Mouse (Mus musculus): ENCODE measurements at regions not wholly inside any gene's neighbourhood (a gene's known extent, or its start where the extent isn't known, plus 50 kb on each side); places are given as distances from the start of the nearest gene placed in this dataset.

GRCm38 (mm10) chr1:76378154-76378553 is 832.1 kb downstream of the Slc4a3 start:
- DNase-seq (ENCODE audit: low spot score) = no peak
- no peaks in the 10 kb centered on the region for H3K4me1 ChIP-seq
- no peak overlapping the region for H3K27ac ChIP-seq (replicated peaks)
- H3K4me3 ChIP-seq = no peak overlapping the region
- 80% methylated on average over 3 of the region's 3 CpGs for WGBS
- H3K9me3 ChIP-seq = no peaks in the 10 kb centered on the region
- H3K27me3 ChIP-seq (replicated peaks; ENCODE audit: low read depth, poor library complexity, severe bottlenecking) = no peaks in the 10 kb centered on the region
- H3K36me3 ChIP-seq (replicated peaks) = no peaks in the 10 kb centered on the region

- no peak overlapping the region for H3K4me3 ChIP-seq
- no peak for DNase-seq (ENCODE audit: low spot score)
- no peaks in the 10 kb centered on the region for H3K9me3 ChIP-seq
- H3K27ac ChIP-seq (replicated peaks) = no peak overlapping the region
- H3K36me3 ChIP-seq (replicated peaks) = no peaks in the 10 kb centered on the region
- H3K27me3 ChIP-seq (replicated peaks; ENCODE audit: low read depth, poor library complexity, severe bottlenecking) = no peaks in the 10 kb centered on the region
- 0 out of 2 replicates have a peak, but pooled peaks cover 5% of the 10 kb centered on the region for H3K4me1 ChIP-seq
- WGBS = 67% methylated on average over 6 of the region's 6 CpGs
These were observed 846.5 kb downstream of the Slc4a3 start for GRCm38 (mm10) chr1:76392536-76392935.

- Histone ChIP-seq H3K36me3 (replicated peaks) (no peaks in the 10 kb centered on the region), H3K27me3 (replicated peaks; ENCODE audit: low read depth, poor library complexity, severe bottlenecking) (no peaks in the 10 kb centered on the region), H3K9me3 (no peaks in the 10 kb centered on the region), H3K27ac (replicated peaks) (no peak overlapping the region), H3K4me1 (0 out of 2 replicates have a peak, but pooled peaks cover 5% of the 10 kb centered on the region), H3K4me3 (no peak overlapping the region)
- no peak for DNase-seq (ENCODE audit: low spot score)
- WGBS = 88% methylated on average over 8 of the region's 8 CpGs
These were observed 848.0 kb downstream of the Slc4a3 start for GRCm38 (mm10) chr1:76394038-76394437.

- Histone ChIP-seq H3K4me1 (no peaks in the 10 kb centered on the region), H3K27ac (replicated peaks) (no peak overlapping the region), H3K36me3 (replicated peaks) (no peaks in the 10 kb centered on the region), H3K27me3 (replicated peaks; ENCODE audit: low read depth, poor library complexity, severe bottlenecking) (no peaks in the 10 kb centered on the region), H3K9me3 (no peaks in the 10 kb centered on the region), H3K4me3 (no peak overlapping the region)
- DNase-seq (ENCODE audit: low spot score) = no peak
- WGBS = 70% methylated on average over 2 of the region's 2 CpGs
These were observed 856.8 kb downstream of the Slc4a3 start for GRCm38 (mm10) chr1:76402854-76403253.

GRCm38 (mm10) chr1:76404003-76404402 is 857.9 kb downstream of the Slc4a3 start:
- no peaks in the 10 kb centered on the region for H3K27me3 ChIP-seq (replicated peaks; ENCODE audit: low read depth, poor library complexity, severe bottlenecking)
- no peak overlapping the region for H3K27ac ChIP-seq (replicated peaks)
- H3K4me3 ChIP-seq = no peak overlapping the region
- DNase-seq (ENCODE audit: low spot score) = no peak
- no peaks in the 10 kb centered on the region for H3K36me3 ChIP-seq (replicated peaks)
- 74% methylated on average over 4 of the region's 4 CpGs for WGBS
- no peaks in the 10 kb centered on the region for H3K9me3 ChIP-seq
- H3K4me1 ChIP-seq = no peaks in the 10 kb centered on the region

GRCm38 (mm10) chr1:76410813-76411212 is 864.7 kb downstream of the Slc4a3 start:
- H3K27me3 ChIP-seq (replicated peaks; ENCODE audit: low read depth, poor library complexity, severe bottlenecking) = no peaks in the 10 kb centered on the region
- no peaks in the 10 kb centered on the region for H3K4me1 ChIP-seq
- no peak for DNase-seq (ENCODE audit: low spot score)
- no peak overlapping the region for H3K4me3 ChIP-seq
- H3K36me3 ChIP-seq (replicated peaks) = no peaks in the 10 kb centered on the region
- WGBS = 92% methylated on average over 4 of the region's 4 CpGs
- no peaks in the 10 kb centered on the region for H3K9me3 ChIP-seq
- no peak overlapping the region for H3K27ac ChIP-seq (replicated peaks)

- H3K27ac ChIP-seq (replicated peaks) = no peak overlapping the region
- H3K27me3 ChIP-seq (replicated peaks; ENCODE audit: low read depth, poor library complexity, severe bottlenecking) = no peaks in the 10 kb centered on the region
- H3K36me3 ChIP-seq (replicated peaks) = no peaks in the 10 kb centered on the region
- no peak for DNase-seq (ENCODE audit: low spot score)
- H3K4me3 ChIP-seq = no peak overlapping the region
- WGBS = 90% methylated on average over 9 of the region's 9 CpGs
- no peaks in the 10 kb centered on the region for H3K9me3 ChIP-seq
- H3K4me1 ChIP-seq = no peaks in the 10 kb centered on the region
These were observed 874.5 kb downstream of the Slc4a3 start for GRCm38 (mm10) chr1:76420525-76420924.

- H3K9me3 ChIP-seq = no peaks in the 10 kb centered on the region
- H3K4me1 ChIP-seq = no peaks in the 10 kb centered on the region
- H3K27me3 ChIP-seq (replicated peaks; ENCODE audit: low read depth, poor library complexity, severe bottlenecking) = no peaks in the 10 kb centered on the region
- no peak overlapping the region for H3K4me3 ChIP-seq
- DNase-seq (ENCODE audit: low spot score) = no peak
- WGBS = 80% methylated on average over 7 of the region's 7 CpGs
- H3K27ac ChIP-seq (replicated peaks) = no peak overlapping the region
- no peaks in the 10 kb centered on the region for H3K36me3 ChIP-seq (replicated peaks)
These were observed 881.4 kb downstream of the Slc4a3 start for GRCm38 (mm10) chr1:76427439-76427838.

- DNase-seq (ENCODE audit: low spot score) = no peak
- no peak overlapping the region for H3K27ac ChIP-seq (replicated peaks)
- 71% methylated on average over 6 of the region's 6 CpGs for WGBS
These were observed 884.1 kb downstream of the Slc4a3 start for GRCm38 (mm10) chr1:76430041-76430610.

GRCm38 (mm10) chr1:76433481-76433941 is 887.4 kb downstream of the Slc4a3 start:
- no peak overlapping the region for H3K4me3 ChIP-seq
- no peaks in the 10 kb centered on the region for H3K36me3 ChIP-seq (replicated peaks)
- DNase-seq (ENCODE audit: low spot score) = no peak
- 49% methylated on average over 6 of the region's 6 CpGs for WGBS
- H3K27ac ChIP-seq (replicated peaks) = no peak overlapping the region
- peaks cover 13% of the 10 kb centered on the region for H3K4me1 ChIP-seq
- no peaks in the 10 kb centered on the region for H3K27me3 ChIP-seq (replicated peaks; ENCODE audit: low read depth, poor library complexity, severe bottlenecking)
- H3K9me3 ChIP-seq = no peaks in the 10 kb centered on the region

More at GRCm38 (mm10) chr1:76430041-76430610, 884.1 kb downstream of the Slc4a3 start:
- Histone ChIP-seq H3K4me1 (peaks cover 13% of the 10 kb centered on the region), H3K9me3 (no peaks in the 10 kb centered on the region), H3K4me3 (no peak overlapping the region), H3K27me3 (replicated peaks; ENCODE audit: low read depth, poor library complexity, severe bottlenecking) (no peaks in the 10 kb centered on the region), H3K36me3 (replicated peaks) (no peaks in the 10 kb centered on the region)

DNA sequence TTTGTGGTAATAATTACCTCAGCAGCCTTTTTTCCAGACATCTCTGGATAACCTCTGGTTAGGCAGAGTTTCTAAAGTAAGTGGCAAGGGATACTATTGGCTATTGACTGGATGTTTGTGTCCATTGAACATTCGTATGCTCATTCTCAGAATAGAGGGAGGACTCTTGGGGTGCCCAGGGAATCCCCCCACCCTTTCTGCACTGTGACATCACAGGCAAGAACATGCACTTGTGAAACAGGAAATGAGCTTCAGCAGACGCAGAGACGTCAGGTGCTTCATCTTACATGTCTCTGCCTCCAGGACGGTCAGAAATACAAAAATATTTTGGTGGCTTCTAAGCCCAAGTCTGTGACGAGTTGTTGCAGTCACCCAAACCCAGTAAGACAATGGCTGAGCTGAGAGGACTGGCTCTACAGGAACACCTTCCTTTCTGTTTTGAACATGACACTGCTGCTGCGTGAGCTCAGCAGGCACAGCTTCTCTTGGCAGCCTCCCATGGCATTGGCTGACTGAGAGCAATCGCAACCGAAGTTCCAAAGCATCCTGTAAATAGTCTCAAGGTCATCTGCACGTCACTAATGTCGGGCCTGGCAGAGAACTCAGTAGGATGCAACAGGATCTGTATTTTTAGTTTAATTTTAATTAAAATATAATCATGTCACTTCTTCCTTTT is 904.6 kb downstream of the Slc4a3 start:
- no peak overlapping the region for H3K27ac ChIP-seq (replicated peaks)
- 77% methylated on average over 10 of the region's 10 CpGs for WGBS

DNA sequence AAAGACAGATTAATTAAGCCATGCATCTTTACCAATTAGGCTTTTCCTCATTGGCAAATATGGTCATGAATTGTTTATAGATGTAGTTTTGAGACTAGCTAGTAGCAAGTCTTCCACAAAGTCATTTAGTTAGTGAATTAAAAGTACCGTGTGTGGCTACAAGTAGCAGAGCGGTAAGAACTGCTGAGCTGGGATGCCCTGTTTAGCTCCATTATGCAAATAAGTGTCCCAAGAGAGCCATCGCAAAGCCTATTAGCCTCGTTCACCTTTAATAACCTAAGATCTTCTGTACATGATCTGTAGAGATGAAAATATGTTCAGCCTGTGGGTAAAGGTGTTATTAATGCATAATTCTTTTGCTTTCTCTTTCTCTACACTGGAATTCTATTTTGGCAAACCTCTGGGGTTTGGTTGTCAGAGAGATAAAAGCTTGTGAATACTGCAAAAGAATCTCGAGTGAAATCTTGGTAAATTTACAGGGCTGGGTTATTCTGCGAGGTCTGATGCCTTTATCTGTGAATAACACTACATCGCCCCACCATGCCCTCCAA is 907.2 kb downstream of the Slc4a3 start:
- Histone ChIP-seq H3K36me3 (replicated peaks) (no peaks in the 10 kb centered on the region), H3K9me3 (no peaks in the 10 kb centered on the region), H3K4me3 (no peak overlapping the region), H3K27me3 (replicated peaks; ENCODE audit: low read depth, poor library complexity, severe bottlenecking) (no peaks in the 10 kb centered on the region), H3K27ac (replicated peaks) (no peak overlapping the region), H3K4me1 (no peaks in the 10 kb centered on the region)
- WGBS = 83% methylated on average over 7 of the region's 7 CpGs
- no peak for DNase-seq (ENCODE audit: low spot score)

More for the DNA sequence above, 904.6 kb downstream of the Slc4a3 start:
- H3K4me3 ChIP-seq = no peak overlapping the region
- DNase-seq (ENCODE audit: low spot score) = no peak
- H3K27me3 ChIP-seq (replicated peaks; ENCODE audit: low read depth, poor library complexity, severe bottlenecking) = no peaks in the 10 kb centered on the region
- H3K9me3 ChIP-seq = no peaks in the 10 kb centered on the region
- no peaks in the 10 kb centered on the region for H3K4me1 ChIP-seq
- H3K36me3 ChIP-seq (replicated peaks) = no peaks in the 10 kb centered on the region

GRCm38 (mm10) chr1:76466562-76466961 is 920.5 kb downstream of the Slc4a3 start:
- Histone ChIP-seq H3K4me1 (peaks cover 5% of the 10 kb centered on the region; the same call in 1 of the 2 replicates), H3K9me3 (no peaks in the 10 kb centered on the region), H3K27me3 (replicated peaks; ENCODE audit: low read depth, poor library complexity, severe bottlenecking) (no peaks in the 10 kb centered on the region), H3K27ac (replicated peaks) (no peak overlapping the region), H3K4me3 (no peak overlapping the region), H3K36me3 (replicated peaks) (no peaks in the 10 kb centered on the region)
- WGBS = 96% methylated on average over 2 of the region's 2 CpGs
- no peak for DNase-seq (ENCODE audit: low spot score)

Data from embryonic facial prominence, embryonic 10.5 days (tissue).